Mouse (Mus musculus) liver, embryonic 14.5 days (tissue): ENCODE measurements around the gene Taar8c.
"Not testable (repeated sequence)": the region's sequence is repeated elsewhere in the genome, so short reads cannot be mapped to it uniquely, and the experiment has no call there.

Experiments used
- CTCF ChIP-seq: IDR thresholded peaks from 2 replicates; pipeline ENCODE4 v1.5.1; 2016; ENCODE audit warnings: antibody characterized with exemption, low read depth, control low read depth
- EP300 ChIP-seq: IDR thresholded peaks from 2 replicates; pipeline ENCODE4 v1.6.1; 2016; ENCODE audit warnings: antibody characterized with exemption, low read depth

- TF ChIP-seq CTCF, EP300: not testable (repeated sequence)
Observed at GRCm38 (mm10) chr10:24076200-24076599, 25.5 kb downstream of the Taar8c start, which contains the start of gene Taar8a.
